Mouse (Mus musculus): Measurements from ENCODE around the gene Micu1.
A peak's percentile ranks its signal among the peaks of the same experiment; 100 is the strongest.
"Not testable (repeated sequence)": the region's sequence is repeated elsewhere in the genome, so short reads cannot be mapped to it uniquely, and the experiment has no call there.

Gene Micu1

DNA sequence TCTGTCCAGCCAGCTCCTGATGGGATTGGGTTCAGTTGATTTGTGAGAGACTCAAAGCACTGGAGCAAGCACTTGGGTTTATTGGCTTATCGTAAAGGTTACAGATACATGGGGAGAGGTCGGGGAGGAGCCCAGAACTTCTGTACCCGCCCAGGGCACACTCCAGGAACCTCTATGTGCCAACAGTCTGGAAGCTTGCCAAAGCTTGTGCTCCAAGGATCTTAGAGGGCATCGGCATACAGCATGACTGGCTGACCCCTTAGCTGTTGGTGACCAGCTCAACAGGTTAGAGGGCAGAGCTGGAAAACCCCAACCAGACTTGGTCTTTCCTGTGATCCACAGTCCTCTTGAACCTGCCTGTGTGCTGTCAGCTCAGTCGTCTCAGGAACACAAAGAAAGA, 154.9 kb downstream of the Micu1 start:
- DNase-seq (ENCODE audit: low spot score): no peak

DNA sequence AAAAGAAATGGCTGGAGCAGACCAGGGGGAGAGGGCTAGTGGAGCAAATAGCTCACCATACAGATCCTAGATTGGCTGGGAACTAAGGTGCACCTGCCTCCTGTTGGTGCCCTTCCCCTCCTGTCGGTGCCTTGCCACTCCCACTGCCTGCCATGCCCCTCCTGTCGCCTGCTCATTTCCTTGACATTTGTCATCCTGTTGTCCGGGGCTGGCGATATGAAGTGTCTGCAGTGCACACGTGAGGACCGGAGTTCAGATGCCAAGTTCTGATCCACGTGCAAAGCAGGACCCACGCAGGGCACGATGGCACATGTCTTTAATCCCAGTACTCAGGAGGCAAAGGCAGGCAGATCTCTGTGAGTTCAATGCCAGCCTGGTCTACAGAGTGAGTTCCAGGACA, 158.4 kb downstream of the Micu1 start:
- DNase-seq (ENCODE audit: low spot score): no peak

DNA sequence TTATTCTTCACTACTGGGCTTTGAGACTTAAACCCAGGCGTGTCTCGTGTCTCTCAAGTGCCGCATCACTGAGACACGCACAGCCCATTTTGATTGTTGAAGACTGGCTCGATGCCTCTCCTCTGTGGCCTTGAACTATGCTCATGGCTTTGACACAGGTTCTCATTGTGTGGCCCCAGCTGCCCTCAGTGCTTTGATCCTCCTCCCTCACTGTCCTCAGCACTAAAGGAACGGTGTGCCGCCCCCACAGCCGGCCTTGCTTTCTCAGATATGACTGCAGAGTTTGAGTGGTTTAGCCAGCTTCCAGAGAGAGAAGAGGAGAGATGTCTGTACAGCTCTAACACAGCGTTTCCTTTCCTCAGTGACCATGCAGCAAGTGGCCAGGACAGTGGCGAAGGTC, 158.9 kb downstream of the Micu1 start:
- no peak for DNase-seq (ENCODE audit: low spot score)

- no peak for DNase-seq (ENCODE audit: low spot score)
Observed at GRCm38 (mm10) chr10:59862816-59863440, 160.7 kb downstream of the Micu1 start.

DNA sequence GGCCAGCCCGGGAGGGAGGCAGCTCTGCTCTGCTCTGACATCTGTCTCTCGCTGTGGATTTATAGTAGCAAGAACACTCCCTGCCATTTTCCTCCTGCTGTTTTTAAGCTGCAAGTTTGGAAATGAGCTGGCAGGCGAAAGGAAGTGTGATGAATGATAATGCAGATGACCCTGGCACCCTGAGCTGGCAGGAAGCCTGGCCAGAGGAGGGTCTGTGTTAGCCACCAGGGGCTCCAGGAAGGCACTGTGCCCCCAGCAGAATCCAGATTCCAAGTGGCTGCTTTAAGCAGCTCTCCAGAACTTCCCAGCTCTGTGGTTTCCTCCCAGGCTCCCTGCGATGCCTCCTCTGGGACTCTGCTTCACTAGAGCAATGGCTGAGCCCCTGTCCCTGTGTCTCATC, 161.3 kb downstream of the Micu1 start:
- no peak for DNase-seq (ENCODE audit: low spot score)

GRCm38 (mm10) chr10:59864232-59864875, 162.1 kb downstream of the Micu1 start:
- no peak for DNase-seq (ENCODE audit: low spot score)

GRCm38 (mm10) chr10:59864884-59865726, 162.8 kb downstream of the Micu1 start:
- peak; percentile 73 for DNase-seq (ENCODE audit: low spot score)

DNA sequence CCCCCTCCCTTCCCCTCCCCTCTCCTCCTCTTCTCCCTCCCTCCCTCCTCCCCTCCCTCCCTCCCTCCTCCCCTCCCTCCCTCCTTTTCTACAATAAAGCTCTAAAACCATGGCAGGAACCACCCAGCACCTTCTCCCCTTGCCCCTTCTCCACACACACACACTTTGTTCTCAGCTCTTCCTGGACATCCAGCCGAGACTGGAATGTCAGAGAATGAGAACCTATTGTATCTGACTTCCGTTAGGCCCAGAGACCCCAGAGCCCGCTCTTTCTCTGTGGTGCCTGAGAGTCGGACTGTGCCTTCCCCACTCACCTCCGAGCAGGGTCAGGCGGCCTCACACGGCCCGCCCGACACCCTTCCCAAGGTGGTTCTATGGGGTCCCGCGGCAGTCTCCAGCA, 166.0 kb downstream of the Micu1 start:
- DNase-seq (ENCODE audit: low spot score): no peak

GRCm38 (mm10) chr10:59870038-59870437, 167.8 kb downstream of the Micu1 start:
- DNase-seq (ENCODE audit: low spot score): no peak

DNA sequence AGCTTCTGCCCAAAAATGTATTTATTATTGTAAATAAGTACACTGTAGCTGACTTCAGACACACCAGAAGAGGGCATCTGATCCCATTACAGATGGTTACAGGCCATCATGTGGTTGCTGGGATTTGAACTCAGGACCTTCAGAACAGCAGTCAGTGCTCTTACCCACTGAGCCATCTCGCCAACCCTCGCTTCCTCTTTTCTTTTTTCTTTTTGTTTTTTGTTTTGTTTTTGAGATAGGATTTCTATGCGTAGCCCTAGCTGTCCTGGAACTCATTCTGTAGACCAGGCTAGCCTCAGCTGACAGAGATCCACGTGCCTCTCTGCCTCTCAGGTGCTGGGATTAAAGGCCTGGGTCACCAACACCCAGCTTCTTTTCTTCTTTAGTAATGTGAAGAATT, 170.4 kb downstream of the Micu1 start:
- not testable (repeated sequence) for DNase-seq (ENCODE audit: low spot score)

DNA sequence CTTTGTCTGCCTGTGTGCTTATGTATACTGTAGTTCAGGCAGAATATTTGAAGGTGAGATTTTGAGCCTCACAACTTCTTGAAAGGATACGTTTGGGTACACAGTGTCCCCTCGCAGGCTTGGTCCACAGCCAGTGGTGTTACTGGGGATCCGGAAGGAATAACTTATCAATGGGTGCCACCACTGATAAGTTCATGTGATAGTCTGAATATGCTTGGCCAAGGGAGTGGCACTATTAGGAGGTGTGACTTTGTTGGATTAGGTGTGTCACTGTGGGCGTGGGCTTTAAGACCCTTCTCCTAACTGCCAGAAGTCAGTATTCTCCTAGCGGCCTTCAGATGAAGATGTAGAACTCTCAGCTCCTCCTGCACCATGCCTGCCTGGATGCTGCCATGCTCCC, 170.9 kb downstream of the Micu1 start:
- no peak for DNase-seq (ENCODE audit: low spot score)

- DNase-seq (ENCODE audit: low spot score): no peak
Observed at GRCm38 (mm10) chr10:59873613-59874012, 171.3 kb downstream of the Micu1 start.

GRCm38 (mm10) chr10:59875396-59875795, 173.1 kb downstream of the Micu1 start:
- no peak for DNase-seq (ENCODE audit: low spot score)

- not testable (repeated sequence) for DNase-seq (ENCODE audit: low spot score)
Observed at GRCm38 (mm10) chr10:59876698-59877097, 174.4 kb downstream of the Micu1 start.

GRCm38 (mm10) chr10:59877421-59878117, 175.3 kb downstream of the Micu1 start:
- DNase-seq (ENCODE audit: low spot score): no peak

DNA sequence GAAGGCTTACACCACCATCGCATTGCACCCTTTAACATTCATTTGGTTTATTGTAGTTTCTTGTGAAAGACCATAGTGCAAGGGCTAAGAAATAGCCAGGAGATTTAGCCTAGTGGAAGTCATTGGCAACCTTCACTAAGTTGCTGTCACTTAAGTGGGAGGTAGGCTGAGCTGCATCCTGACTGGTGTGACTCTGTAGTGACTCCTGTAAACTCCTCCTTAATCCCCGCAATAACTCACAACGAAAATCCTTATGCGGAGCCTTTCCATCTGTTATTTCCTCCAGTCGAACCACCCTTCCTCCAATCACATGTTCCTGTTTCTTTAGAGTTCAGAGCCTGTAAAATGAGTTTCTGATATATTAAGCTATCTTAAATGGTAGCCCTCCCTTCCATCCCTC, 176.5 kb downstream of the Micu1 start:
- no peak for DNase-seq (ENCODE audit: low spot score)

DNA sequence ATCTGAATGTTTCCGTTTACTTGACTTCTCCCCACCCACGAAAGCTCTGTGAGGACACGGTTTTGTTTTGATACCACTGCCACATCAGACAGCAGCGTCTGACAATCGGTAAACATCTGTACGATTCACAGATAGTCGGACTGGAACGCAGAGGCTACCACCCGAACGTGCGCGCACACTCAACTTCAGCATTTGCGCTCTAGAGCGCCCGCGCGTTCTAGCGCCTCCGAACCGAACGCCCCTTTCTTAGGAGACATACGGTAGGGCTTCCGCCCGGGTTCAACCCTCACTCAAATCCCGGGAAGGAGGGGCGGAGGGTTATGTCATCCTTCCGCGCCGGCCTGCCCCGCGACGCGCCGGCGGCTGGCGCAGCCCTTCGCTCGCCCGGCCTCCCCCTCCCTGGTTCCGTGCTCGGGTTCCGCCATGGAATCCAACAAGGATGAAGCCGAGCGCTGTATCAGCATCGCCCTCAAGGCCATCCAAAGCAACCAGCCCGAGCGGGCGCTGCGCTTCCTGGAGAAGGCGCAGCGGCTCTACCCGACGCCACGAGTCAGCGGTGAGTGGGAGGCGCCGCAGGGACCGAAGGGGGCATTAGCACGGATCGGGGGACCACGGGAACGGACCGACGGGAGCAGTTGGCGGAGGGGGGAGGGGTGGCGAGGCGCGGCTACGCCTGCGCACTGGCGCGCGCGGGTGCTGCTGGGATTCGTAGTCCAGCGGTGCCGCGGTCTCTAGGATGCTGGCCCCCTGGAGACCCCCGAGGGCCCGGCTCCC, 177.2 kb downstream of the Micu1 start, which contains the start of gene Dnajb12:
TSS of gene Dnajb12 (plus strand) at position 302 of the 774 bp plus-strand sequence.
- DNase-seq (ENCODE audit: low spot score): peak; percentile 96

DNA sequence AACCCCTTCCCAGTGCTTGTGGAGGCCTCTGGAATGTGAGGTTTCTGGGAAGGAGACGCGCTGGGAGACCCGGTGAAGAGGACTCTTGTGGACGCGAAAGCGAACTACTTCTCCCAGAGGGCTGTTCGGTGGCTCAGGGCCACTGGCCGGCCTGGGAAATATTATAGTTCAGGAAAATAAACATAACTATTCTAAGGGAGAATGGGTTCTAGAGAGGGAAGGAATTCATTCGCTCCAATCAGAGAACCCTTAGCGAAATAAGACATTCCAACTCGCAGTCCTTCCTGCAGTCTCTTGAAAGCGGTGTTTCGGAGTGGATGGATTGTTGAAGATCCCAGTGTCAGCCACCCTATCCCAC, 177.7 kb downstream of the Micu1 start:
- no peak for DNase-seq (ENCODE audit: low spot score)

- DNase-seq (ENCODE audit: low spot score): no peak
Observed at GRCm38 (mm10) chr10:59880837-59881236, 178.6 kb downstream of the Micu1 start.

DNA sequence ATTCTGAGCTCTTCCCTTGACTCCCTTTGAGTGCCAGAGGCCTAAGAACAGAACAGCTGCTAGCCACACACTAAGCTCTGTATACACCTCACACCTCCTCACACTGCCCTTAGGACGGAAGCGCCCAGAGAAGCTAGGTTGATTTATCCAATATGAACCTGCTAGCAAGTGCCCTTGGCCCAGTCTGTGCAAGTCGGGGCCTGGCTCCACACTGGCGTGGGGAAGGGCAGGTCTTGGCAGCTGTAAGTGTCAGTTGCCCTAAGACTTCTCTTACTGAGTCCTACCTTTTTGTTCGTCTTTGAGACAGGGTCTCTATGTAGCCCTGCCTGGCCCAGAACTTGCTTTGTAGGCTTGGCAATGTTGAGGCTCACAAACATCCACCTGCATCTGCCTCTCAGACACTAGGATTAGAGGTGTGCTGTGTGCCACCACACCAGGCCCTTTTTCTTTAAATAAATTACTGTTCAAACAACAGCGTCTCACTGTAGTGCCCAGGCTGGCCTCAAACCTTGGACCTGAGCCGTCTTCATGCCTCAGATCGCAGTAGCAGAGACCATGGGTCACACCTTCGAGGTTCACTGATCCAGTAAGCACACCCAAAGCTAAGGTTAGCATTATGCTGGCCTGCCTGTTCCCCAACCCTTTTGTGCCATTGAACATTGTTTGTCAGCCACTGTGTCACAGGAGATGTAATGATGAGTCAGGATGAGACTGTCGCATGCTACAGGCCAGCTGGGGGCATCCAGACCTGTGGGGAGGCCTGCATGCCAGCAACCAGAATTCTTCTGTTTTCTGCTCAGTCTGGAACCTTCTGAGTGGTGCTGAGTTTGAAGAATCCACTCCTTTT, 182.3 kb downstream of the Micu1 start:
- DNase-seq (ENCODE audit: low spot score): no peak

All from ovary, postnatal 10 days (tissue).